Mouse (Mus musculus) forebrain, embryonic 12.5 days (tissue): ENCODE results near the gene Gpr3. TPM values are rescaled to one million over a fixed set of nuclear protein-coding genes. Genes with fewer than 3 reads are reported as not detected.

Source experiments
- ATAC-seq: fragments of 200-750 bp; cut with Nextera tagmentation; 2 replicates; pipeline ENCODE4 v1.8.0; 2017; ENCODE audit warnings: moderate TSS enrichment; ENCODE audit not compliant: low FRiP score
- H3K27ac ChIP-seq: fragments of 300-500 bp; sonication (generic); 2 replicates; pipeline ENCODE4 v1.5.1; 2016; ENCODE audit warnings: mild to moderate bottlenecking
- H3K27me3 ChIP-seq: fragments of 300-500 bp; sonication (generic); 2 replicates; pipeline ENCODE4 v1.6.1; 2016; ENCODE audit warnings: mild to moderate bottlenecking
- H3K36me3 ChIP-seq: fragments of 300-500 bp; sonication (generic); replicated peaks from 2 replicates; pipeline ENCODE4 v1.6.1; 2016; ENCODE audit warnings: mild to moderate bottlenecking
- H3K4me1 ChIP-seq: fragments of 300-500 bp; sonication (generic); 2 replicates; pipeline ENCODE4 v1.6.1; 2016
- H3K4me2 ChIP-seq: fragments of 300-500 bp; sonication (generic); 2 replicates; pipeline ENCODE4 v1.6.1; 2016; ENCODE audit warnings: mild to moderate bottlenecking, moderate library complexity
- H3K4me3 ChIP-seq: fragments of 300-500 bp; sonication (generic); replicated peaks from 2 replicates; pipeline ENCODE4 v1.5.1; 2016; ENCODE audit warnings: mild to moderate bottlenecking
- H3K9ac ChIP-seq: fragments of 300-500 bp; sonication (generic); 2 replicates; pipeline ENCODE4 v1.6.1; 2016; ENCODE audit warnings: mild to moderate bottlenecking
- H3K9me3 ChIP-seq: fragments of 300-500 bp; sonication (generic); 2 replicates; pipeline ENCODE4 v1.6.1; 2016
- WGBS: fragments of 180-500 bp; shearing (Covaris S2); methylation state at CpG from one replicate; pipeline ENCODE4 v1.1.7; 2016; 5-methylcytosine and 5-hydroxymethylcytosine counted together
- polyA plus RNA-seq: library from polyadenylated mRNA; unstranded; fragments of >200 nt; fragmentation: Nextera tagmentation; extraction: Ambion mirVana; gene quantifications from 2 replicates; pipeline ENCODE4 v1.2.1, GENCODE M21; 2016

Gene Gpr3
- 0.14 and 0.29 TPM in 2 replicates for polyA plus RNA-seq

DNA sequence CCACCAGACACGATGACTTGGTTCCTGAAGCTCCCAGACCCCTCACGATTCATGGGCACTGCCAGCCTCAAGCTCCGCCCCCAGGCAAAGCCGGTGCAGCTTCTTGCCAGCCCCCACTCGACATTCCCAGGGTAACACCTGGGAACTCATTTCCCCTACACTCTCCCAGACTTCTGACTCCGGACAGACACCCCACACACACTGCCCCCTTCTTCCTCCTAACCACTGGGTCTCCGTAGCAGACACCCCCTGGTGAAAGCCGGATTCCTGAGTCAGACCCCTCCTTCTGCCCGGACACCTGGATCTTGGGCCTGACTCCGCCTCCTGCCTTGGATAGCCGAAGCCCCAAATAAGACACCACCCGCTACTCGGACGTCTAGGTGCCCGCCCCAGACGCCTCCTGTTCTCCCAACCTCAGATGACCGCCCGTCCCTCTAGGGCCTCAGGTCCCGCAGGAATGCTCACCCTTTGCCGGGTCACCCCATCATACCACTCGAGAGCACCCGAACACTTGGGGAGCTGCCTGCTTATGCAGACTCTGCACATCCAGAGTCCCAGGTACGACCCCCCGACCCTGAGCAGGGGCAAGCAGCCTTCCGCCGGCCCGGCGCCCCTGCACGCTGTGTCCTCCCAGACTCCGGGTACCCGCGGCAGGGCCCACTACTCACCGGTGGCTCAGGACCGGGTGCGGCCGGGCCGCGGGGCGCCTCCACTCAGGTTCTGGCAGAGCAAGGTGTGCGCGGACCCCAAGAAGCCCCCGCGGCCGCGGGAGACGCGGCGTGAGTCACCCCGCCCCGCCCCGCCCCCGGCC is at the start of gene Gpr3, which contains the start of gene Cd164l2:
TSS of gene Gpr3 (minus strand) at position 786 of the 811 bp plus-strand sequence.
TSS of gene Cd164l2 (plus strand) at position 381 of the 811 bp plus-strand sequence.
- H3K9ac ChIP-seq = peak within 1 kb of the TSS; percentile 58
- peak within 1 kb of the TSS; percentile 61 for H3K4me3 ChIP-seq
- H3K4me1 ChIP-seq = peaks cover 21% of the 10 kb centered on the region
- H3K27me3 ChIP-seq = peaks cover 68% of the 10 kb centered on the region
- H3K36me3 ChIP-seq = no peaks in the 10 kb centered on the region
- ATAC-seq = peak; percentile 70
- no peak within 1 kb of the TSS for H3K27ac ChIP-seq
- 1% methylated on average over 52 of the region's 52 CpGs for WGBS
- H3K4me2 ChIP-seq = peak within 1 kb of the TSS; percentile 98
- no peaks in the 10 kb centered on the region for H3K9me3 ChIP-seq

GRCm38 (mm10) chr4:133261641-133262374 is 49.5 kb upstream of the Gpr3 start:
- H3K9ac ChIP-seq = no peak overlapping the region
- ATAC-seq = no peak
- no peak overlapping the region for H3K4me3 ChIP-seq
- peaks cover 2% of the 10 kb centered on the region; the same call in 1 of the 2 replicates for H3K4me1 ChIP-seq
- WGBS = 50% methylated on average over 10 of the region's 10 CpGs
- H3K4me2 ChIP-seq = no peak overlapping the region
- H3K36me3 ChIP-seq = peaks cover 37% of the 10 kb centered on the region
- no peaks in the 10 kb centered on the region for H3K9me3 ChIP-seq
- H3K27me3 ChIP-seq = peaks cover 13% of the 10 kb centered on the region
- H3K27ac ChIP-seq = no peak overlapping the region

DNA sequence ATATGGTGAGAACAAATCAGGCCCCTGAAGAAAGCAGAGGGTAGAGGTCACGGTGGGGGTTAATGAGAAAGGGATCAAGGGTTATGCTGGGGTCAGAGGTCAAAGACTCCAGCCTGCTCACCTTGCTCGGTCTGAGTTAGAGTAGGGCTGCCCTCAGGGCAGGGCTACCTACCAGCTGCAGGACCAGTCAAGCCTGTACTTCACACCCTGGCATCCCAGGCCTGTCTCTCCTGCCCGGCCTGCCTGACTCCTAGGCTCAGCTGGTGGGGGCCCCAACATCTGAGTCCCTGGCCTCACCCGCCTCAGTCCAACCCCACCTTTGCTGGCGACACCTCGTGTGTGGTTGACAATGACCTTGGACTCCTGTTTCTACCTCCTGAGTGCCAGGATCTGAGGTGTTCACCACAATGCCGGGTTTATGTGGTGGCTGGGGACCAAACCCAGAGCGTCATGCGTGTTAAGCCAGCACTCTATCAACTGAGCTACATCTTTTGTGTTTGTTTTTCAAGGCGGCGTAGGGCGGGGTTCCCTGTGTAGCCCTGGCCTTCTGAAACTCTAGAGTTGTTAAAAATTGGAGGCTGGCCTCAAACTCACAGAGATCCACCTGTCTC is 45.6 kb upstream of the Gpr3 start:
- no peaks in the 10 kb centered on the region for H3K36me3 ChIP-seq
- H3K4me1 ChIP-seq = peaks cover 4% of the 10 kb centered on the region; the same call in 1 of the 2 replicates
- no peak overlapping the region for H3K4me3 ChIP-seq
- WGBS = 85% methylated on average over 12 of the region's 12 CpGs
- H3K27ac ChIP-seq = no peak overlapping the region
- no peak overlapping the region for H3K9ac ChIP-seq
- ATAC-seq = no peak
- H3K4me2 ChIP-seq = no peak overlapping the region
- H3K27me3 ChIP-seq = peaks cover 48% of the 10 kb centered on the region
- no peaks in the 10 kb centered on the region for H3K9me3 ChIP-seq

- H3K27me3 ChIP-seq = peaks cover 55% of the 10 kb centered on the region
- H3K9ac ChIP-seq = no peak overlapping the region
- no peaks in the 10 kb centered on the region for H3K9me3 ChIP-seq
- no peak for ATAC-seq
- no peak overlapping the region for H3K4me2 ChIP-seq
- WGBS = 36% methylated on average over 12 of the region's 12 CpGs
- H3K27ac ChIP-seq = no peak overlapping the region
- H3K36me3 ChIP-seq = no peaks in the 10 kb centered on the region
- no peak overlapping the region for H3K4me3 ChIP-seq
- peaks cover 4% of the 10 kb centered on the region; the same call in 1 of the 2 replicates for H3K4me1 ChIP-seq
Observed at GRCm38 (mm10) chr4:133257230-133257629, 44.9 kb upstream of the Gpr3 start.

DNA sequence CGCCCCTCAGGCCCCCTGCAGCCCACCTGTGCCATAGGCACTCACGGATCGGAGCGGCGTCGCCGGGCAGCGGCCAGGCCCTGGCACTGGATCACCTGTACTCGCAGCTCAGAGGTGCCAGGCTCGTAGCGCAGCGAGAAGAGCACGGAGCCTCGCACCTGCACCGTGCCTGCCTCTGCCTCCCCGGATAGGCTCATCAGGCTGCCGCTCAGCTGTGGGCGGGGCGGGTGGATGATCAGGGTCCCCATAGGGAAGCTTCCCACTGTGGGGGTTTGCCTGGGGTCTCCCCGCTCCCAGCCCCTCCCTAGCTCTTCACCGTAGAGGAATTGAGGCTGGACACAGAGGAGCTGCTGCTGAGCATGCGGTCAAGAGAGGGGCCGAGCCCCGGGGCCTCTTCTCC is 44.5 kb upstream of the Gpr3 start:
- 12% methylated on average over 24 of the region's 24 CpGs for WGBS
- H3K4me1 ChIP-seq = peaks cover 4% of the 10 kb centered on the region; the same call in 1 of the 2 replicates
- no peak for ATAC-seq
- no peak overlapping the region for H3K4me3 ChIP-seq
- H3K36me3 ChIP-seq = no peaks in the 10 kb centered on the region
- no peak overlapping the region for H3K9ac ChIP-seq
- no peak overlapping the region for H3K27ac ChIP-seq
- peaks cover 59% of the 10 kb centered on the region for H3K27me3 ChIP-seq
- no peaks in the 10 kb centered on the region for H3K9me3 ChIP-seq
- H3K4me2 ChIP-seq = no peak overlapping the region

GRCm38 (mm10) chr4:133255392-133255791 is 43.1 kb upstream of the Gpr3 start:
- 69% methylated on average over 6 of the region's 6 CpGs for WGBS
- no peak overlapping the region for H3K27ac ChIP-seq
- no peaks in the 10 kb centered on the region for H3K9me3 ChIP-seq
- no peak overlapping the region for H3K4me3 ChIP-seq
- no peaks in the 10 kb centered on the region for H3K36me3 ChIP-seq
- H3K4me1 ChIP-seq = peaks cover 16% of the 10 kb centered on the region
- H3K9ac ChIP-seq = no peak overlapping the region
- no peak for ATAC-seq
- no peak overlapping the region for H3K4me2 ChIP-seq
- H3K27me3 ChIP-seq = peaks cover 73% of the 10 kb centered on the region

DNA sequence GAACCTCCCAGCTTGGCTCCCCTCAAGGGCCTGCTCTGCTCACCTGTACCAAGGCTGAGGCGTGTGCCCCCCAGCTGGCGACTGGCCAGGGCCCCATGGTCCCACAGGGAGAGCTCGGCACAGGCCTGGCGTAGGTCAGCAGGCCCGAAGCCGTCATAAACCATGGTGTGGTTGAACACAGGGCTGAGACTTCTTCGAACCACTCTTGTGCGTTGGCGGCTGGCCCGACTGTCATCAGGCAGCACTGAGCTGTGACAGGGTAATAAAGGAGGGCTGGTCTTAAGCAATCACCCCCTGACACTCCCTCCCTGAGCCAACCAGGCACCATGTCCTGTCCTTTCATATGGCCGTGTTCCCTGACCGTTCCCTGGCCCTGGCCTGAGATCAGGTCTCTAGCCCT is 41.1 kb upstream of the Gpr3 start:
- WGBS = 88% methylated on average over 12 of the region's 12 CpGs
- Histone ChIP-seq H3K27ac (no peak overlapping the region), H3K9ac (no peak overlapping the region), H3K36me3 (no peaks in the 10 kb centered on the region), H3K4me1 (peaks cover 16% of the 10 kb centered on the region), H3K4me2 (no peak overlapping the region), H3K27me3 (peaks cover 91% of the 10 kb centered on the region), H3K4me3 (no peak overlapping the region), H3K9me3 (no peaks in the 10 kb centered on the region)
- no peak for ATAC-seq

DNA sequence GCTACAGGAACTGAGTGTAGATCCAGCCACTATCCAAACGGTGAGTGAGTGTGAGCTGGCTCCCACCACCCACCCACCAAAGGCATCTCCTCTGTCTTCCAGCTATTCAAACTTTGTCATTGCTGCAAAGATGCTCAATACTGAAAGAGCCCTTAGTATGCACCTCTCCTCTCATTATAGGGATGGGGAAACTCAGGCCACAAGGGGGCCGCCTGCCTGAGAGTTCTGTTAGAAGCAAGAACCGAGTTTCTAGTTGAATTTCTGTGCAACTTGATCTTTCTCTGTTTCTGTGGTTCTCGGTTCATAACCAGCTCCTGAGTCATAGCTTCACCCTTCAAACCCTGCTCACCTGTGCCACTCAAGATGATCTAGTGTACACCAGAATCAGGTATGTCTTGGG is 39.8 kb upstream of the Gpr3 start:
- Histone ChIP-seq H3K9me3 (no peaks in the 10 kb centered on the region), H3K9ac (no peak overlapping the region), H3K27ac (no peak overlapping the region), H3K36me3 (no peaks in the 10 kb centered on the region), H3K4me1 (peaks cover 16% of the 10 kb centered on the region), H3K27me3 (peaks cover 94% of the 10 kb centered on the region), H3K4me3 (no peak overlapping the region), H3K4me2 (no peak overlapping the region)
- WGBS = 36% methylated on average over 4 of the region's 4 CpGs
- ATAC-seq = no peak

DNA sequence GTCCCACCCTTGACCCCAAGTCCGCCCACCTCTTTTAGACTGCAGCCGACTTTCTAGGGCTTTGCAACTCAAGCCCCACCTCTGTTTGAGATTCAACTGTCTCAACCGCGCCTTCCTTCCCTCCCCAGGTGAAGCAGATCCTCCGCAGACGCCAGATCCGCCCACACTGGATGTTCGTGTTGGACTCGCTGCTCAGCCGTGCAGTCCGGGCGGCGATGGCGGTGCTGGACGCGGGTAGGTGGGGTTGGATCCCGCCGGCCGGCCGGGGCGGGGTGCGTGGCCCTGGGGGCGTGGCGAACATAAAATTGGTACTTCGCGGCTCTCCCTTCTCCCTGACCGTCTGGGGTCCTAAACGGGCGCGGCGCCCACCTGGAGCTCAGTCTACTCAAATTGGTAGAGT is 38.9 kb upstream of the Gpr3 start:
- ATAC-seq = no peak
- Histone ChIP-seq H3K9ac (peak overlapping the region; percentile 49), H3K4me1 (peaks cover 12% of the 10 kb centered on the region), H3K4me3 (peak overlapping the region; percentile 38), H3K27me3 (peaks cover 94% of the 10 kb centered on the region), H3K4me2 (peak overlapping the region; percentile 62), H3K36me3 (no peaks in the 10 kb centered on the region), H3K27ac (no peak overlapping the region), H3K9me3 (no peaks in the 10 kb centered on the region)
- under 1% methylated on average over 28 of the region's 31 CpGs for WGBS

DNA sequence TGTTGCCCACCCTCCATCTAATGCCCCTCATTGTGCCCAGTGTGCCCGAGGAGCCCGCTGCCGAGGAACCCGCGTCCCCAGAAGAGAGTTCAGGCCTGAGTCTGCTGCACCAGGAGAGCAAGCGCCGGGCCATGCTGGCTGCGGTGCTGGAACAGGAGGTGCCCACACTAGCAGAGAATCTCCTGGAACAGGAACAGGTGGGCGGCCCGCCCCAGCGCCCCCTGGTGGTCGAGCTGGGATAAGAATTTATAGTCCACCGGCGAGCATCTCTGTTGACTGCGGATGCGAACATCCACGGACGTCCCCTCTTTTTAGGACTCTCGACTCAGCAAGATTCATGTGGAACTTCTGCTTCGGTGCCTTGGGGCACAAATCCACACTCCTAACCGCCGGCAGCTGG is 38.3 kb upstream of the Gpr3 start:
- Histone ChIP-seq H3K27ac (no peak overlapping the region), H3K36me3 (no peaks in the 10 kb centered on the region), H3K9me3 (no peaks in the 10 kb centered on the region), H3K4me2 (peak overlapping the region; percentile 62), H3K4me3 (peak overlapping the region; percentile 38), H3K27me3 (peaks cover 94% of the 10 kb centered on the region), H3K4me1 (peaks cover 12% of the 10 kb centered on the region), H3K9ac (peak overlapping the region; percentile 49)
- no peak for ATAC-seq
- WGBS = 3% methylated on average over 22 of the region's 22 CpGs

DNA sequence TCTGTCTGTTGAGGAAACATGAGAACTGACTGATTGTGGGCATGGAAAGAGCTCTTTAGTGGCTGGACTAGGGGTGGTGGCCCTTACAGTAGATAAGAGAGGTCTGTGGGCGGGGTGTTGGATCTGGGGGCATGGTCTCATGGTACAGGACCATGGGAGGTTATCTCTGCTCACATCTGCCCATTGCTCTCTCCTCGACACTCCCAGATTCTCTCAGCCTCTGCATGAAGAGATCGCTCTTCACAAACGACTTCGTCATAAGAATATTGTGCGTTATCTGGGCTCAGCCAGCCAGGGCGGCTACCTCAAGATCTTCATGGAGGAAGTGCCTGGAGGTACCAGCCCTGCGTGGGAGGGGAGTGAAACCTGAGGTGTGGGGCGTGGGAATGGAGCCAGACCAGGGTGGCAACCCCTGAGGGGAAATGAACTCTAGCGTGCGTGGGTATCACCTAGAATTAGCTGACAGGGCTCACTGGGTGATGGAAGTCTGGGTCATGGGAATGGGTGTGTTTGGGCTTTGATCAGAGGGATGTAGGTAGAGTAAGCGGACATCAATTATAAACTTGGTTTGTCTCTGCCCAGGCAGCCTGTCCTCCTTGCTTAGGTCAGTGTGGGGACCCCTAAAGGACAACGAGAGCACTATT is 35.6 kb upstream of the Gpr3 start:
- peaks cover 12% of the 10 kb centered on the region for H3K4me1 ChIP-seq
- no peaks in the 10 kb centered on the region for H3K9me3 ChIP-seq
- 79% methylated on average over 13 of the region's 13 CpGs for WGBS
- H3K4me2 ChIP-seq = no peak overlapping the region
- no peak for ATAC-seq
- no peaks in the 10 kb centered on the region for H3K36me3 ChIP-seq
- no peak overlapping the region for H3K9ac ChIP-seq
- H3K27ac ChIP-seq = no peak overlapping the region
- no peak overlapping the region for H3K4me3 ChIP-seq
- H3K27me3 ChIP-seq = peaks cover 95% of the 10 kb centered on the region

DNA sequence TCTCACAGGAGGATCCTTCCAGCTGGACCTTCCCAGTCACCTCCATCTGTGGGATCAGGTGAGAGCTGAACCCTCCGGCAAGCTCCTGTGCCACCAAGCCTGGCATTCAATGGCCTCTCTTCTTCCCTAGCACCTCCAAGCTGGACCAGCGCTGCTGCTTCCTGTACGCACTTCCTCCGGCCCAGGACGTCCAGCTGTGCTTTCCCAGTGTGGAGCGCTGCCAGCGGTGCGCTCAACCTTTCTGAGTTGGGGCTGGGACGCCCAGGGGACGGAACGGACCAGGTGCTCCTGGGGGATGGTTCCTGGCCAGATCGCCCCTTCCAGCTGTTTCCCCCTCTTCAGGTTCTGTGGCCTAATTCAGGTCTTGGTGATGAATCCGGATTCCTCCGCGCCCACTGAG is 34.7 kb upstream of the Gpr3 start:
- 23% methylated on average over 15 of the region's 15 CpGs for WGBS
- no peak for ATAC-seq
- Histone ChIP-seq H3K4me3 (no peak overlapping the region), H3K4me2 (no peak overlapping the region), H3K9ac (no peak overlapping the region), H3K27ac (no peak overlapping the region), H3K27me3 (peaks cover 95% of the 10 kb centered on the region), H3K9me3 (no peaks in the 10 kb centered on the region), H3K36me3 (no peaks in the 10 kb centered on the region), H3K4me1 (peaks cover 12% of the 10 kb centered on the region)
